Mouse (Mus musculus) forebrain, embryonic 13.5 days (tissue): ENCODE results near the gene Tmem121. TPM values are rescaled to one million over a fixed set of nuclear protein-coding genes. Genes with fewer than 3 reads are reported as not detected.
"Not testable (repeated sequence)": the region's sequence is repeated elsewhere in the genome, so short reads cannot be mapped to it uniquely, and the experiment has no call there.

ENCODE experiments used
- ATAC-seq: fragments of 200-750 bp; cut with Nextera tagmentation; 2 replicates; pipeline ENCODE4 v1.8.0; 2017
- H3K27ac ChIP-seq: fragments of 300-500 bp; sonication (generic); 2 replicates; pipeline ENCODE4 v1.5.1; 2015; ENCODE audit warnings: inconsistent platforms, mild to moderate bottlenecking, moderate library complexity
- H3K27me3 ChIP-seq: fragments of 300-500 bp; sonication (generic); 2 replicates; pipeline ENCODE4 v1.6.1; 2015; ENCODE audit warnings: mild to moderate bottlenecking, inconsistent platforms
- H3K36me3 ChIP-seq: fragments of 300-500 bp; sonication (generic); 2 replicates; pipeline ENCODE4 v1.6.1; 2015; ENCODE audit warnings: mild to moderate bottlenecking, inconsistent platforms; ENCODE audit not compliant: poor library complexity, severe bottlenecking
- H3K4me1 ChIP-seq: fragments of 300-500 bp; sonication (generic); 2 replicates; pipeline ENCODE4 v1.6.1; 2015; ENCODE audit warnings: inconsistent platforms
- H3K4me2 ChIP-seq: fragments of 300-500 bp; sonication (generic); 2 replicates; pipeline ENCODE4 v1.6.1; 2015; ENCODE audit warnings: inconsistent platforms, mild to moderate bottlenecking, moderate library complexity
- H3K4me3 ChIP-seq: fragments of 300-500 bp; sonication (generic); 2 replicates; pipeline ENCODE4 v1.5.1; 2015; ENCODE audit warnings: mild to moderate bottlenecking, inconsistent platforms
- H3K9ac ChIP-seq: fragments of 300-500 bp; sonication (generic); 2 replicates; pipeline ENCODE4 v1.6.1; 2015; ENCODE audit warnings: mild to moderate bottlenecking, inconsistent platforms
- H3K9me3 ChIP-seq: fragments of 300-500 bp; sonication (generic); replicated peaks from 2 replicates; pipeline ENCODE4 v1.6.1; 2016; ENCODE audit warnings: inconsistent platforms
- WGBS: fragments of 180-500 bp; shearing (Covaris S2); methylation state at CpG from one replicate; pipeline ENCODE4 v1.1.7; 2015; 5-methylcytosine and 5-hydroxymethylcytosine counted together
- polyA plus RNA-seq: library from polyadenylated mRNA; unstranded; fragments of >200 nt; fragmentation: Nextera tagmentation; extraction: Ambion mirVana; gene quantifications from 2 replicates; pipeline ENCODE4 v1.2.1, GENCODE M21; 2015

The Tmem121 gene
- polyA plus RNA-seq, 1 experiment from 2014 or later = 23.9 TPM

DNA sequence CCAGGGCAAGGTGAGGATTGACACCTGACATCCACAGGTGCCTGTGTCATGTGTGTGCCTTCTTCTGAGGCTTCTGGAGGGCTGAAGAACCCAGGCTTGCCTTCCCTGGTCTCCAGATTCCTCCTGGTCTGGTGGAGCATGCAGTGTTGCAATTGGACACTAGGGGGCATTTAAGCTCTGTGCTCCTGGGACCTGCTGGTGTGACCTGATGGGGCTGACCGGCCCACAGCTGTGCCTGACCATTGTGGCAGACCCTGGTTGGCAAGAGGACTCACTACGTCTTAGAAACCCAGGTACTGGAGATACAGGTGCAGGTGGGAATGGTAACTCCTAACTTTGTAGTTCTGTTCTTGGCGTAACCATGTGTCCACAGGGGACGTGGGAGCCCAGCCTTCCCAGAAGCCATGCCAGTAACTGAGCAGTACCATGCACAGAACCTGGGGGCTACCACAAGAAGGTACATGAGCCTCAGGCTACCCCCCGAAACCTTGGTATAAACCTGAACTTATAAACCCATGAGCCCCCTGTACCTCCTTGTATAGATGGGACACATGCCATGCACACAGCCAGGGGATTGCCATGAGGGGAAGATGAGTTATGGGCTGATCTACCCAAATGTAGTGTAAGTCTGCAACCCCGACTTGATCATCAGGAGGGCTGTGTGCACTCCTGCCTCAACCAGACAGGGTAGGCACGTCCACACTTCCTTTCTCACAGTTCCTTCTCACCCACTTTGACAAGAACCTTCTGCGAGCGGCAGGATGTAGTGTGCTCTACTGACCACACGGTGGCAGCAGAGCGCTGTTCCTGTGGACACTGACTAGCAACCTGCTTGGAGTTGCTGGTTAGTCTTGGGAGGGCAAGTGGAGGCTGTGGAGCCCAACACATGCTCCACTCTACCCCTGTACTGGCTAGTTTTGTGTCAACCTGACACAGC lies 31.8 kb downstream of the Tmem121 start:
- ATAC-seq = peak; percentile 36; the same call in 1 of the 2 replicates
- 28% methylated on average over 11 of the region's 11 CpGs for WGBS
- H3K4me2 ChIP-seq = no peak overlapping the region
- no peaks in the 10 kb centered on the region for H3K36me3 ChIP-seq
- no peaks in the 10 kb centered on the region for H3K27me3 ChIP-seq
- no peak overlapping the region for H3K9ac ChIP-seq
- no peaks in the 10 kb centered on the region for H3K9me3 ChIP-seq
- no peaks in the 10 kb centered on the region for H3K4me1 ChIP-seq
- no peak overlapping the region for H3K27ac ChIP-seq
- H3K4me3 ChIP-seq = no peak overlapping the region

DNA sequence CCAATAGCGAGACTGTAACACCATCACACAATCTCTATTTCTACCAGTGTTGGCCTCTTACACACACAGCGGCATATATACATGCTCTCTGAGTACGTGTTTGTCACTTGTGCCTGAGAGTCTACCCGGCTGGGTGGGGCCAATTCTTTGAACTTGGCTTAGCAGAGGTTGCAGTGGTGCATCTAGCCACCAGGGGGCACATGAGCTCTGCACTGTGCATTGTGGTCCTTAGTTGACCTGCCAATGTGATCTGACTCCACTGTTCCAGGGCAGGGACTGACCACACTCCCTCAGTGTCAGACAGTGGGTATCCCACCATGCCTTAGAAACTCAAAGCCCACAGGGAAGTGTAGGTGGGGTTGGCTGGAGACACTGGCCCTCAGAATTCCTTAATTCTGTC lies 34.1 kb downstream of the Tmem121 start:
- no peak overlapping the region for H3K27ac ChIP-seq
- no peak overlapping the region for H3K4me3 ChIP-seq
- H3K9me3 ChIP-seq = no peaks in the 10 kb centered on the region
- H3K4me1 ChIP-seq = no peaks in the 10 kb centered on the region
- no peaks in the 10 kb centered on the region for H3K36me3 ChIP-seq
- WGBS = 55% methylated on average over 4 of the region's 4 CpGs
- H3K9ac ChIP-seq = no peak overlapping the region
- no peak overlapping the region for H3K4me2 ChIP-seq
- H3K27me3 ChIP-seq = no peaks in the 10 kb centered on the region
- 0 out of 2 replicates have a peak, but pooled peaks have one; percentile 17 for ATAC-seq

DNA sequence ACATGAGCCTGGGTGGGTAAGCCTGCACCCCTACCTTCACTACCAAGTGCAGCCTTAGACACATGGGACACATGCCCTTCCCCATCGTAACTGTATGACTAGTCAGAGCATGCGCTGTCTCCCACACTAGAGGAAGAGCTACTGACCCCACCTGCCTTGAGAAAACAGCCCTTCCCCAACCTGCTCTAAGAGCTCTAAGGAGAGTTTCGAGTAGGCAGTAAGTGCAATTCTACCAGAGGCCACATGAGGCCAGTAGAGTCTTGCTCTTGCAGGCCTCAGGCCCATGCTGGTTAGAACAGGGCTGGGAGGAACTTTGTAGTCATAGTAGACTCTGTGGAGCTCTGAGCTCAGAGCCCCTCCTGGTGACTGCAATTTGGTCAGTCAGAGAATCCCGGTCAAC lies 34.7 kb downstream of the Tmem121 start:
- Histone ChIP-seq H3K4me2 (no peak overlapping the region), H3K4me3 (no peak overlapping the region), H3K4me1 (no peaks in the 10 kb centered on the region), H3K9ac (no peak overlapping the region), H3K36me3 (no peaks in the 10 kb centered on the region), H3K27ac (no peak overlapping the region), H3K9me3 (no peaks in the 10 kb centered on the region), H3K27me3 (no peaks in the 10 kb centered on the region)
- ATAC-seq = peak; percentile 25; the same call in 1 of the 2 replicates
- WGBS = 52% methylated on average over 4 of the region's 4 CpGs

DNA sequence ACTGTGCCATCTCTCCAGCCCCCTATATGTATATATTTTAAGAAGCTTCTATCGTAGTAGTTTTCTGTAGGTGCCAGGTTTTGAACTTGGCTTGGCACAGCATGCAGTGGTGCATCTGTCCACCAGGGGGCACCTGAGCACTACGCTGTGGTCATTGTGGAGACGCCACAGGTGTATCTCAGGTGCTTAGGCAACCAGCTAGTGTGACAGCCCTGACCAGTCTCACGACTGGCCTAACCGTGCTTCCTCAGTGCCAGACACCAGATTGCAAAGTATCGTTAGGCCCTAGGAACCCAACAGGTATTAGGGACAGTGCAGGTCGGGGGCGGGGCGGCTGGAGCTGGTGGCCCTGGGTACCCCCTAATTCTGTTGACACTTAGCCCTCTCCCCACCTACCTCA lies 35.6 kb downstream of the Tmem121 start:
- Histone ChIP-seq H3K9ac (no peak overlapping the region), H3K4me3 (no peak overlapping the region), H3K27me3 (no peaks in the 10 kb centered on the region), H3K36me3 (no peaks in the 10 kb centered on the region), H3K27ac (no peak overlapping the region), H3K9me3 (no peaks in the 10 kb centered on the region; the same call in 1 of the 2 replicates), H3K4me1 (no peaks in the 10 kb centered on the region), H3K4me2 (no peak overlapping the region)
- no peak for ATAC-seq
- whole genome bisulfite sequencing = 80% methylated on average over 9 of the region's 9 CpGs

DNA sequence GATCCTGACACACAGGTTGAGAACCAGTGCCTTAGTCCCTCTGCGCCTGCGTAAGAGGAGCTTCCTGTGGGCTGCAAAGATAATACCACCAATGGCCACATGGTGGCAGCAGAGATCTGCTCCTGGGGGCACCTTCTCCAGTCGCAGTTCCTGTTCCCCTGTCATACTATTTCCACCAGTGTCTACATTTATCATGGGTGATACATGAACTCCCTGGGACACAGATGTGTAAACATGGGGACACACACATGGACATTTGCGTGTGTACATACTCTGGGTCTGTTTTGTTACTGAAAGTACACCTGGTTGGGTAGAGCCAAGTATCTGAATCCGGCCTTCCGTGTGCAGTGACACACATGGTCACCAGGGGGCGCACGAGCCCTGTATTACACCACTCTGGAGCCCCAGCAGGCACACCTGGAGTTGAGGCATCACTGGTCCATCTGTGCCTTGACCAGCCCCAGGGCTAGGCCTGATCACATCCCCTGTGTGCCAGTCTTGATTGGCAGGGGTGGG lies 36.4 kb downstream of the Tmem121 start:
- peak; percentile 62 for ATAC-seq
- Histone ChIP-seq H3K9ac (no peak overlapping the region), H3K27ac (no peak overlapping the region), H3K9me3 (no peaks in the 10 kb centered on the region; the same call in 1 of the 2 replicates), H3K4me1 (no peaks in the 10 kb centered on the region), H3K4me3 (no peak overlapping the region), H3K4me2 (no peak overlapping the region), H3K27me3 (no peaks in the 10 kb centered on the region), H3K36me3 (no peaks in the 10 kb centered on the region)
- 15% methylated on average over 8 of the region's 8 CpGs for WGBS

DNA sequence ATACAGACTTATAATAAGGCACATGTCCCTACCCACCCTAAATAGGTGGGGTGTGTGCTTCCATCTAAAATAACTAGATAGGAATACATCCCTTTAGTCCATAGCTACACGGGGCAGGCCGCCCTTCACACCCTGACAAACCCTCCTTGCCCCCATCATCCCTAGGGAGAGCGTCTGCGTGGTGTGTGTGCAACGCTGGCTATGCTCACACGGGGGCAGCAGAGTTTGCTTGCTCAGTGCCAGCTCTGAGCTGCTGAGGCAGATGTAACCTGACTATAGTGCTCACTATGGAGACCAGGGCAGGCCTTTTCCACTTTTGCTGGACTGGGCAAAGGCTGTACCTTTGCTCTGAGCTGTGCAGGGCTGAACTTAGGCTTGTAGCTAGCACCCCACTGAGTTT lies 37.0 kb downstream of the Tmem121 start:
- H3K4me3 ChIP-seq = no peak overlapping the region
- WGBS = 37% methylated on average over 6 of the region's 6 CpGs
- ATAC-seq = peak; percentile 41
- H3K9ac ChIP-seq = no peak overlapping the region
- no peaks in the 10 kb centered on the region for H3K4me1 ChIP-seq
- H3K36me3 ChIP-seq = no peaks in the 10 kb centered on the region
- H3K9me3 ChIP-seq = no peaks in the 10 kb centered on the region; the same call in 1 of the 2 replicates
- no peak overlapping the region for H3K4me2 ChIP-seq
- no peak overlapping the region for H3K27ac ChIP-seq
- no peaks in the 10 kb centered on the region for H3K27me3 ChIP-seq

DNA sequence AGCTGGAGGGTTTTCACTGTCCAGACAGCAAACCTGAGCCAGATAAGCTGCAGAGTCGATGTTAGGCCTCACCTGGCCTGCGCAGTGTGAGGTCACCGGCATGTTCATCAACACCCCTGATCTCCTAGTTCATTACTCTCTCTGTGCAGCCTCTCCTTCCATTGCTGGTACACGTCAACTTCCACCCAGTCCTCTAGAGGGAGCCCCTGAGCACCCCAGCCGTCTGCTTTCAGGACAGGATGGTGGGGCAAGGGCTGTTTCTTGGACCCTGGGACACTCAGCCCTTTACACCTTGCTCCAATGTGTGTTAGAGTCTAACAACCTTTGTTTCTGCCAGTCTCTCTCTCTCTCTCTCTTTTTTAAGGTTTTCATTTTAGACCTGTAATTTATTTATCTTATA lies 38.5 kb downstream of the Tmem121 start:
- no peak overlapping the region for H3K27ac ChIP-seq

DNA sequence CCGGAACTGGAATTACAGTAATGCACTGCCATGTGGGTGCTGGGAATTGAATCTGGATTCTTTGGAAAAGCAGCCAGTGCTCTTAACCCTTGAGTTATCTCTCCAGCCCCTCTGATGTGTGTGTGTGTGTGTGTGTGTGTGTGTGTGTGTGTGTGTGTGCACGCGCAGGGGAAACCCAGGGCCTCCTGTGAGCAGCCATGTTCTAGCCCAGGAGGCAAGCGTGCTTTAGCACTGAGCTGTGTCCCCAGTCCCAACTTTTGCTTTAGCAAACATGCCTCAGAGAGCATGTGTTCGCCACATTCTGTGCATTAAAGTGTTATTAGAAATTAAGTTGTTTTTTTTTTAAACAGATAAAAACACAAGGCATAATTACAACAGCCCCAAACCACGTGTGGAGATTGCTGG lies 39.0 kb downstream of the Tmem121 start:
- Histone ChIP-seq H3K9ac (no peak overlapping the region), H3K4me3 (no peak overlapping the region), H3K9me3 (no peaks in the 10 kb centered on the region; the same call in 1 of the 2 replicates), H3K4me2 (no peak overlapping the region), H3K36me3 (no peaks in the 10 kb centered on the region), H3K27ac (no peak overlapping the region), H3K4me1 (no peaks in the 10 kb centered on the region), H3K27me3 (no peaks in the 10 kb centered on the region)
- ATAC-seq = no peak
- WGBS = 93% methylated on average over 6 of the region's 6 CpGs

More for the DNA sequence above, 38.5 kb downstream of the Tmem121 start:
- Histone ChIP-seq H3K9me3 (no peaks in the 10 kb centered on the region; the same call in 1 of the 2 replicates), H3K9ac (no peak overlapping the region), H3K4me1 (no peaks in the 10 kb centered on the region), H3K4me2 (no peak overlapping the region), H3K36me3 (no peaks in the 10 kb centered on the region), H3K4me3 (no peak overlapping the region), H3K27me3 (no peaks in the 10 kb centered on the region)
- no peak for ATAC-seq
- WGBS = 80% methylated on average over 5 of the region's 5 CpGs

DNA sequence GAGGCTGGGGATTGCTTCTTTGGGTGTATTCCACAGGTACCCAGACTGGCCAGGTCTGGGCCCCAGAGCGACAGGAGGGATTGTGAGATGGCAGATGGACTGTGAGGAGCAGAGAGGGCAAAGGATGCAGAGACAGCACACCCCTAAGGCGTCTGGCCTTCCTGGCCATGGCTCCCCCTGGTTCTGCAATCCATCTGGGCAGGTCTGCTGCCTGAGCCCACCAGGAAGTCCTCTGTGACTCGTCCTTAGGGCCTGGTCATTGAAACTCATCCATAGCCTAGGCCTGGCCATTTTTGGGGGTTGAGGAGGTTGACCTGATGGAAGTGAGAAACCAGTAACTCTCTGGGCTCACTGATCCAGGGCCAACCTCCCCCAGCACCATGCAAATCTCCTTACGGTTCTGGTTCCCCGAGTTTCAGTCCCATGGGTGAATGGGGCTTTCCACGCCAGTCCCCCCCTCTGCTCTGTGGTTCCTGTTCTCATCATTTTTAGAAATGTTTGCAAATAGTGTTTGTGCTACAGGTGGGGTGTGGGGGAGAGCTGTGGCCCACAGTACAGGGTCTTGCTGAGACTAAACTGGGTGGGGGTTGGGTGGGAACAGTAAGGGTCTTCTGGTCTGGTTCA lies 42.4 kb downstream of the Tmem121 start:
- Histone ChIP-seq H3K36me3 (no peaks in the 10 kb centered on the region), H3K27ac (no peak overlapping the region), H3K4me2 (no peak overlapping the region), H3K27me3 (no peaks in the 10 kb centered on the region), H3K4me3 (no peak overlapping the region), H3K9ac (no peak overlapping the region), H3K9me3 (no peaks in the 10 kb centered on the region; the same call in 1 of the 2 replicates), H3K4me1 (no peaks in the 10 kb centered on the region)
- no peak for ATAC-seq
- 77% methylated on average over 6 of the region's 6 CpGs for WGBS

DNA sequence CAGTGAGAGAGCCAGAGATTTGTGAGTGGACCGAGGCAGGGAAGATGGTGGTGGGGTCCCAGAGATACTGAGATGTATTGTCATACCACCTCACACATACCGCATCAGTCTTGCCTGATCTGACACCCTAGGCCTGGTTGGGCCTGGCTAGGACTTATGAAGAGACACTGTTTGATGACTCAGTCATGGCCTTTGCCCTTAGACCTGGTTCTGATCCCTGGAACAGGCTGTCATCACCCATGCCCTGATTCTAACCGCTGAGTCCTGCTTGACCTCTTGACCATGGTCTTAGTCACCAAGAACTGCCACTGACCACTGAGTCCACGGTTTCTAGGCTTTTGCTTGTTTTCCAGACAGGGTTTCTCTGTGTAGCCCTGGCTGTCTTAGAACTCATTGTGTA lies 45.0 kb downstream of the Tmem121 start:
- no peaks in the 10 kb centered on the region for H3K4me1 ChIP-seq
- no peaks in the 10 kb centered on the region for H3K36me3 ChIP-seq
- H3K4me3 ChIP-seq = no peak overlapping the region
- H3K9ac ChIP-seq = no peak overlapping the region
- no peaks in the 10 kb centered on the region for H3K27me3 ChIP-seq
- no peak overlapping the region for H3K27ac ChIP-seq
- WGBS = 86% methylated on average over 4 of the region's 4 CpGs
- no peak for ATAC-seq
- no peaks in the 10 kb centered on the region; the same call in 1 of the 2 replicates for H3K9me3 ChIP-seq
- no peak overlapping the region for H3K4me2 ChIP-seq

DNA sequence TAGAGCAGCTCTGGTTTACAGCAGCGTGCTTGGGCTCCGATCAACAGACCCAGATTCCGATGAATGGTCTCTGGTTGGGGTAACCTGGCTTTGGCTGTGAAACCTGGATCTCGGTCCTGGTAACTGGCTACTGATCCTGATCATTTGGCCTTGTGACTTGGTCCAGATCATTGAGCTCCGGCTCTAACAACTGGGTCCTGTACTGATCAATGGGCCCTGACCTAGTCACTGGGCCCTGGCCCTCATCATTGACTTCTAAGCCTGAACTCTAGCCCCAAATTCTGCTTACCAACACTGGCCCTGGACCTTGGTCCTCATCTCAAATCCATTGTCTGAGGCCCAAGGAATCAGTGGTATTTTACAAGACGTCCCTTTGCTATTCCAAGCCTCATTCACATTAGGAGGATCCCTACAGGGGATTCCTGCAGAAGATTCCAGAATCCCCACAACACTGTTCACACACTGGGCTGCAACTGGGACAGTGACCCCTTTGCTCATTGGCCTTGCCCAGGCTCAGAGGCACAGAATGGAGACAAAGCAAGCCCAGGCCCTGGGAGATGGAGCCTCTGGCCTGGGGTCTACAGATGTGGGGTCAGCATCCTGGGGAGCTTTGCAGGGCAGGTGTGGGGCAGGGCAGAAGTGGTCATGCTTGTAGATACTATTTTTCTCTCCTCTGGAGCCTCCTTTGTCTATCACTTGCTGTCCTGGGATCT lies 46.0 kb downstream of the Tmem121 start:
- H3K27me3 ChIP-seq, H3K9ac ChIP-seq, H3K4me1 ChIP-seq, H3K36me3 ChIP-seq, H3K4me2 ChIP-seq, ATAC-seq, H3K27ac ChIP-seq, H3K4me3 ChIP-seq, H3K9me3 ChIP-seq: not testable (repeated sequence)
- WGBS = 85% methylated on average over 6 of the region's 6 CpGs
